Mouse (Mus musculus) megakaryocyte, embryonic 14.5 days (primary cell): Measurements from ENCODE around the gene Ift80.
"Not testable (repeated sequence)": the region's sequence is repeated elsewhere in the genome, so short reads cannot be mapped to it uniquely, and the experiment has no call there.

Experiments
- FLI1 ChIP-seq: IDR thresholded peaks from 2 replicates; pipeline ENCODE4 v1.6.1; 2012; ENCODE audit warnings: low read length, inconsistent platforms, mixed read lengths
- GATA1 ChIP-seq: IDR thresholded peaks from 3 replicates; pipeline ENCODE4 v1.6.1; 2012; ENCODE audit warnings: mixed read lengths, low read length, inconsistent platforms, borderline replicate concordance

DNA sequence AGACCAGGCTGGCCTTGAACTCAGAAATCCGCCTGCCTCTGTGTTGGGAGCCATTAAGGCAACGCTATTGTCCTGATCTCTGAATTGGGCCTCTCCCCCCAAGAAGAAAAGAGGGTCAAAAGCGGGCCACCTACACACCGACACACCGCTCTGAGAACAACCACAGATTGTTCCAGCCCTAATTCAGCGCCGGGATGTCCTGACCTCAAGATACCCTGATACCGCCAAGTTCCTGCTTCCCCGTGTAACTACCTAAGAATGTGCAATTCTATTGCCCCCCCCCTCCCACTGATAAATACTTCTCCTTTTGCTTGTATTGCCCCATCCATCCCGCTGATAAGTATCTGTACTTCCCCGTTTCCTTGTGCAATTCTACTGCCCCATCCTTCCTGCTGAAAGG lies 52.4 kb downstream of the Ift80 start:
- TF ChIP-seq GATA1, FLI1: not testable (repeated sequence)
